Mouse (Mus musculus): ENCODE measurements at regions not wholly inside any gene's neighbourhood (a gene's known extent, or its start where the extent isn't known, plus 50 kb on each side); places are given as distances from the start of the nearest gene placed in this dataset.
A peak's percentile ranks its signal among the peaks of the same experiment; 100 is the strongest.

- Histone ChIP-seq H3K36me3 (ENCODE audit: control insufficient read depth, insufficient read depth, low read length) (no peaks in the 10 kb centered on the region), H3K4me3 (ENCODE audit: extremely low read depth, insufficient read depth, insufficient read length) (no peak overlapping the region), H3K4me1 (ENCODE audit: control insufficient read depth, insufficient read depth, insufficient read length) (no peaks in the 10 kb centered on the region), H3K27me3 (ENCODE audit: control insufficient read depth, insufficient read depth, low read length) (no peaks in the 10 kb centered on the region), H3K27ac (ENCODE audit: insufficient read depth, low read length) (no peak overlapping the region)
- no peak for DNase-seq (ENCODE audit: low read depth in 1 of 2, low spot score in 2 of 2)
- 83% methylated on average over 2 of the region's 2 CpGs for WGBS
- TF ChIP-seq POLR2A (IDR thresholded peaks at IDR 0.05; ENCODE audit: low read depth, low read length) (no peak), CTCF (IDR thresholded peaks at IDR 0.05; ENCODE audit: extremely low read depth, insufficient read depth, insufficient read length, insufficient replicate concordance) (no peak)
These were observed 147.4 kb downstream of the Icos start for GRCm38 (mm10) chr1:61125127-61125526.

- Histone ChIP-seq H3K4me3 (ENCODE audit: extremely low read depth, insufficient read depth, insufficient read length) (no peak overlapping the region), H3K27ac (ENCODE audit: insufficient read depth, low read length) (peak overlapping the region; percentile 52; the same call in 1 of the 2 replicates), H3K36me3 (ENCODE audit: control insufficient read depth, insufficient read depth, low read length) (no peaks in the 10 kb centered on the region), H3K27me3 (ENCODE audit: control insufficient read depth, insufficient read depth, low read length) (no peaks in the 10 kb centered on the region), H3K4me1 (ENCODE audit: control insufficient read depth, insufficient read depth, insufficient read length) (peaks cover 3% of the 10 kb centered on the region; the same call in 1 of the 2 replicates)
- 71% methylated on average over 9 of the region's 9 CpGs for WGBS
- DNase-seq (ENCODE audit: low read depth in 1 of 2, low spot score in 2 of 2): peak in 1 of 2 experiments; percentile 25
- TF ChIP-seq POLR2A (IDR thresholded peaks at IDR 0.05; ENCODE audit: low read depth, low read length) (no peak), CTCF (IDR thresholded peaks at IDR 0.05; ENCODE audit: extremely low read depth, insufficient read depth, insufficient read length, insufficient replicate concordance) (no peak)
These were observed 158.1 kb downstream of the Icos start for GRCm38 (mm10) chr1:61135597-61136545.

GRCm38 (mm10) chr1:61137210-61137885 lies 159.6 kb downstream of the Icos start:
- DNase-seq (ENCODE audit: low read depth in 1 of 2, low spot score in 2 of 2): no peak
- no peaks in the 10 kb centered on the region for H3K27me3 ChIP-seq (ENCODE audit: control insufficient read depth, insufficient read depth, low read length)
- no peak overlapping the region for H3K27ac ChIP-seq (ENCODE audit: insufficient read depth, low read length)
- no peaks in the 10 kb centered on the region for H3K36me3 ChIP-seq (ENCODE audit: control insufficient read depth, insufficient read depth, low read length)
- 65% methylated on average over 5 of the region's 5 CpGs for WGBS
- H3K4me3 ChIP-seq (ENCODE audit: extremely low read depth, insufficient read depth, insufficient read length): no peak overlapping the region
- TF ChIP-seq POLR2A (IDR thresholded peaks at IDR 0.05; ENCODE audit: low read depth, low read length) (no peak), CTCF (IDR thresholded peaks at IDR 0.05; ENCODE audit: extremely low read depth, insufficient read depth, insufficient read length, insufficient replicate concordance) (no peak)
- H3K4me1 ChIP-seq (ENCODE audit: control insufficient read depth, insufficient read depth, insufficient read length): peaks cover 3% of the 10 kb centered on the region; the same call in 1 of the 2 replicates

- no peak overlapping the region for H3K27ac ChIP-seq (ENCODE audit: insufficient read depth, low read length)
- 87% methylated on average over 11 of the region's 11 CpGs for WGBS
- H3K4me1 ChIP-seq (ENCODE audit: control insufficient read depth, insufficient read depth, insufficient read length): peaks cover 3% of the 10 kb centered on the region; the same call in 1 of the 2 replicates
- DNase-seq (ENCODE audit: low read depth in 1 of 2, low spot score in 2 of 2): no peak
- TF ChIP-seq CTCF (IDR thresholded peaks at IDR 0.05; ENCODE audit: extremely low read depth, insufficient read depth, insufficient read length, insufficient replicate concordance) (no peak), POLR2A (IDR thresholded peaks at IDR 0.05; ENCODE audit: low read depth, low read length) (no peak)
- no peaks in the 10 kb centered on the region for H3K36me3 ChIP-seq (ENCODE audit: control insufficient read depth, insufficient read depth, low read length)
- no peak overlapping the region for H3K4me3 ChIP-seq (ENCODE audit: extremely low read depth, insufficient read depth, insufficient read length)
- no peaks in the 10 kb centered on the region for H3K27me3 ChIP-seq (ENCODE audit: control insufficient read depth, insufficient read depth, low read length)
These were observed 160.2 kb downstream of the Icos start for GRCm38 (mm10) chr1:61137954-61138353.

GRCm38 (mm10) chr1:61139291-61139983 lies 161.7 kb downstream of the Icos start:
- Histone ChIP-seq H3K27me3 (ENCODE audit: control insufficient read depth, insufficient read depth, low read length) (no peaks in the 10 kb centered on the region), H3K4me1 (ENCODE audit: control insufficient read depth, insufficient read depth, insufficient read length) (peaks cover 3% of the 10 kb centered on the region; the same call in 1 of the 2 replicates), H3K4me3 (ENCODE audit: extremely low read depth, insufficient read depth, insufficient read length) (no peak overlapping the region), H3K36me3 (ENCODE audit: control insufficient read depth, insufficient read depth, low read length) (no peaks in the 10 kb centered on the region), H3K27ac (ENCODE audit: insufficient read depth, low read length) (no peak overlapping the region)
- no peak for DNase-seq (ENCODE audit: low read depth in 1 of 2, low spot score in 2 of 2)
- TF ChIP-seq CTCF (IDR thresholded peaks at IDR 0.05; ENCODE audit: extremely low read depth, insufficient read depth, insufficient read length, insufficient replicate concordance): peak; percentile 51; the same call in 1 of the 2 replicates
- TF ChIP-seq POLR2A (IDR thresholded peaks at IDR 0.05; ENCODE audit: low read depth, low read length): no peak
- 34% methylated on average over 15 of the region's 15 CpGs for WGBS

- 74% methylated on average over 10 of the region's 10 CpGs for WGBS
- H3K36me3 ChIP-seq (ENCODE audit: control insufficient read depth, insufficient read depth, low read length): no peaks in the 10 kb centered on the region
- no peaks in the 10 kb centered on the region for H3K27me3 ChIP-seq (ENCODE audit: control insufficient read depth, insufficient read depth, low read length)
- no peak for DNase-seq (ENCODE audit: low read depth in 1 of 2, low spot score in 2 of 2)
- no peak for TF ChIP-seq CTCF (IDR thresholded peaks at IDR 0.05; ENCODE audit: extremely low read depth, insufficient read depth, insufficient read length, insufficient replicate concordance)
- no peak for TF ChIP-seq POLR2A (IDR thresholded peaks at IDR 0.05; ENCODE audit: low read depth, low read length)
- no peak overlapping the region for H3K4me3 ChIP-seq (ENCODE audit: extremely low read depth, insufficient read depth, insufficient read length)
- no peak overlapping the region for H3K27ac ChIP-seq (ENCODE audit: insufficient read depth, low read length)
- H3K4me1 ChIP-seq (ENCODE audit: control insufficient read depth, insufficient read depth, insufficient read length): peaks cover 3% of the 10 kb centered on the region; the same call in 1 of the 2 replicates
These were observed 162.4 kb downstream of the Icos start for GRCm38 (mm10) chr1:61139984-61140648.
